Mouse (Mus musculus) kidney, adult 2 months (tissue): Measurements from ENCODE around the gene Gm11115. TPM values are rescaled to one million over a fixed set of nuclear protein-coding genes. Genes with fewer than 3 reads are reported as not detected.

ENCODE experiments used
- DNase-seq: peaks from one replicate; pipeline ENCODE4 v3.0.0; 2021
- H3K27ac ChIP-seq: fragments of 200-500 bp; 2 replicates; pipeline ENCODE4 v1.5.1; 2012; ENCODE audit warnings: low read depth, low read length, control low read depth, inconsistent platforms; ENCODE audit not compliant: insufficient read depth
- H3K27me3 ChIP-seq: fragments of 200-500 bp; replicated peaks from 2 replicates; pipeline ENCODE4 v1.6.1; 2012; ENCODE audit warnings: mild to moderate bottlenecking, moderate library complexity, low read length, inconsistent platforms; ENCODE audit not compliant: control insufficient read depth, insufficient read depth
- H3K36me3 ChIP-seq: fragments of 200-500 bp; 2 replicates; pipeline ENCODE4 v1.6.1; 2012; ENCODE audit warnings: mild to moderate bottlenecking, moderate library complexity, low read length, inconsistent platforms; ENCODE audit not compliant: control insufficient read depth, insufficient read depth
- H3K4me1 ChIP-seq: fragments of 200-500 bp; 2 replicates; pipeline ENCODE4 v1.6.1; 2011; ENCODE audit warnings: low read length; ENCODE audit not compliant: control insufficient read depth, insufficient read depth
- H3K4me3 ChIP-seq: fragments of 200-500 bp; 2 replicates; pipeline ENCODE4 v1.5.1; 2011; ENCODE audit warnings: mild to moderate bottlenecking, low read depth, low read length, control low read depth; ENCODE audit not compliant: insufficient read depth
- CTCF ChIP-seq: fragments of 200-500 bp; conservative IDR thresholded peaks from 2 replicates; pipeline ENCODE4 v1.5.1; 2011; ENCODE audit warnings: low read depth, mild to moderate bottlenecking, control low read depth, low read length, moderate library complexity, mixed read lengths; ENCODE audit not compliant: insufficient read depth, insufficient read length
- POLR2A ChIP-seq: fragments of 200-500 bp; IDR thresholded peaks from one replicate; pipeline ENCODE4 v1.6.1; 2011; ENCODE audit warnings: low read depth, low read length, control low read depth
- WGBS: fragments of 180-500 bp; shearing (Covaris S2); methylation state at CpG from one replicate; pipeline ENCODE4 v1.1.7; 2018; 5-methylcytosine and 5-hydroxymethylcytosine counted together
- polyA plus RNA-seq: library from polyadenylated mRNA; depleted of rRNA; stranded (reverse); fragments of >200 nt; gene quantifications from 2 replicates; pipeline ENCODE4 v1.2.3, GENCODE M21; 2012; rRNA removed

Gene Gm11115
- not detected in 2 replicates for polyA plus RNA-seq

DNA sequence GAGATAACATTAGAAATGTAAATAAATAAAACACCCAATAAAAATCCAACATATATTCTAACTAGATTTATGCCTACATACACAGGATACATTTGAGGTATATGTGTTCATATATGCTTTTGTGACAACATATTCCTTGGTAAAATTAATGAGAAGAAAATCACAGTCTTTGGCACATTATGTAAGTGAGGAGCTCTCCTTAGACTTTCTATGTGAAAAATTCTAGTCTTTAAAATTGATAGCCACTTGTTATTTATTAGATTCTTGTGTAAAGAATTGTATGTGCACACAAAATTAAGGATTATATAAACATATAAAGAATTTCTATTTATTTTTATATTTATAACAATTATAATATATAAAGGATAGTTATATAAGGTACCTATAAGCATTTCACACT lies at the start of gene Gm11115:
Gm11115 (minus strand) TSS at position 101 of the 400 bp plus-strand sequence.
- no peaks in the 10 kb centered on the region for H3K4me1 ChIP-seq
- DNase-seq = no peak

GRCm38 (mm10) chr5:88111430-88111829 lies 42.5 kb downstream of the Gm11115 start, which contains the start of gene Gm11116:
Gene Gm11116, minus strand, starts transcription at chr5:88111530.
- no peak for DNase-seq
- Histone ChIP-seq H3K27me3 (no peaks in the 10 kb centered on the region), H3K4me3 (no peak within 1 kb of the TSS), H3K4me1 (no peaks in the 10 kb centered on the region), H3K27ac (no peak within 1 kb of the TSS), H3K36me3 (no peaks in the 10 kb centered on the region)
- 67% methylated on average over 1 of the region's 1 CpGs for WGBS
- TF ChIP-seq POLR2A (no peak), CTCF (no peak)

More for the DNA sequence above, at the start of gene Gm11115:
- Histone ChIP-seq H3K27me3 (no peaks in the 10 kb centered on the region), H3K27ac (no peak within 1 kb of the TSS), H3K36me3 (no peaks in the 10 kb centered on the region), H3K4me3 (no peak within 1 kb of the TSS)
- TF ChIP-seq CTCF (no peak), POLR2A (no peak)

Other genes starting within 250 kb of the Gm11115 start
- gene Csn3, start 228.5 kb downstream of the Gm11115 start, polyA plus RNA-seq = not detected in 2 replicates
- not detected in 2 replicates for gene 2310003L06Rik, start 184.6 kb downstream of the Gm11115 start, polyA plus RNA-seq
- not detected in 2 replicates for gene Gm28434, start 184.6 kb downstream of the Gm11115 start, polyA plus RNA-seq
- gene Cabs1, start 174.7 kb downstream of the Gm11115 start, polyA plus RNA-seq = 0.07 TPM in 1 of 2 replicates, not detected in the other
- gene Smr3a, start 151.6 kb downstream of the Gm11115 start, polyA plus RNA-seq = not detected in 2 replicates
- gene Smr2, start 67.5 kb downstream of the Gm11115 start, polyA plus RNA-seq = not detected in 2 replicates
- not detected in 2 replicates for gene Gm11116, start 42.6 kb downstream of the Gm11115 start, polyA plus RNA-seq
- gene Gm7714, start 114.8 kb upstream of the Gm11115 start, polyA plus RNA-seq = not detected in 2 replicates
- gene Prol1, start 163.2 kb upstream of the Gm11115 start, polyA plus RNA-seq = not detected in 2 replicates
- not detected in 2 replicates for gene Amtn, start 222.0 kb upstream of the Gm11115 start, polyA plus RNA-seq